Mouse (Mus musculus) forebrain, embryonic 14.5 days (tissue): ENCODE data around the gene Pank4. TPM values are rescaled to one million over a fixed set of nuclear protein-coding genes. Genes with fewer than 3 reads are reported as not detected.

Experiments used
- ATAC-seq: fragments of 200-750 bp; cut with Nextera tagmentation; 2 replicates; pipeline ENCODE4 v1.8.0; 2017; ENCODE audit warnings: mild to moderate bottlenecking, moderate library complexity
- DNase-seq: peaks from one replicate; pipeline ENCODE4 v3.0.0-alpha.2; 2015; ENCODE audit warnings: low spot score
- H3K27ac ChIP-seq: fragments of 300-500 bp; sonication (generic); 2 replicates; pipeline ENCODE4 v1.5.1; 2014; ENCODE audit warnings: low read depth, mild to moderate bottlenecking, control low read depth, low read length, moderate library complexity
- H3K27me3 ChIP-seq: fragments of 300-500 bp; sonication (generic); replicated peaks from 2 replicates; pipeline ENCODE4 v1.6.1; 2014; ENCODE audit warnings: low read length, control low read depth, mixed read lengths; ENCODE audit not compliant: control insufficient read depth, insufficient read depth
- H3K36me3 ChIP-seq: fragments of 300-500 bp; sonication (generic); 2 replicates; pipeline ENCODE4 v1.6.1; 2014; ENCODE audit warnings: low read length, control low read depth; ENCODE audit not compliant: control insufficient read depth, insufficient read depth
- H3K4me1 ChIP-seq: fragments of 300-500 bp; sonication (generic); 2 replicates; pipeline ENCODE4 v1.6.1; 2014; ENCODE audit warnings: antibody characterized with exemption, low read length, control low read depth; ENCODE audit not compliant: control insufficient read depth, insufficient read depth
- H3K4me2 ChIP-seq: fragments of 300-500 bp; sonication (generic); 2 replicates; pipeline ENCODE4 v1.6.1; 2014; ENCODE audit warnings: mild to moderate bottlenecking, control low read depth, low read length
- H3K4me3 ChIP-seq: fragments of 300-500 bp; sonication (generic); 2 replicates; pipeline ENCODE4 v1.5.1; 2014; ENCODE audit warnings: low read depth, low read length, control low read depth
- H3K9ac ChIP-seq: fragments of 300-500 bp; sonication (generic); 2 replicates; pipeline ENCODE4 v1.6.1; 2014; ENCODE audit warnings: mild to moderate bottlenecking, low read length, control low read depth, moderate library complexity
- H3K9me3 ChIP-seq: fragments of 300-500 bp; sonication (generic); replicated peaks from 2 replicates; pipeline ENCODE4 v1.6.1; 2016; ENCODE audit warnings: low read length, control low read depth, mixed read lengths; ENCODE audit not compliant: control insufficient read depth
- WGBS: fragments of 180-500 bp; shearing (Covaris S2); extraction: QIAGEN DNeasy Blood & Tissue Kit; methylation state at CpG from one replicate; pipeline ENCODE4 v1.1.7; 2014; 5-methylcytosine and 5-hydroxymethylcytosine counted together
- polyA plus RNA-seq: library from polyadenylated mRNA; unstranded; fragments of >200 nt; fragmentation: Nextera tagmentation; extraction: Ambion mirVana; gene quantifications from 2 replicates; pipeline ENCODE4 v1.2.1, GENCODE M21; 2014

Pank4 gene
- 34.6 and 38.9 TPM in 2 replicates for polyA plus RNA-seq

- ATAC-seq = peak; percentile 87
- H3K4me2 ChIP-seq = peak within 1 kb of the TSS; percentile 81
- peak within 1 kb of the TSS; percentile 94 for H3K27ac ChIP-seq
- under 1% methylated on average over 65 of the region's 66 CpGs for WGBS
- peak within 1 kb of the TSS; percentile 95 for H3K9ac ChIP-seq
- H3K4me3 ChIP-seq = peak within 1 kb of the TSS; percentile 76
- H3K27me3 ChIP-seq = no peaks in the 10 kb centered on the region
- H3K9me3 ChIP-seq = no peaks in the 10 kb centered on the region
- H3K36me3 ChIP-seq = peaks cover 5% of the 10 kb centered on the region; the same call in 1 of the 2 replicates
- H3K4me1 ChIP-seq = peaks cover 38% of the 10 kb centered on the region
- DNase-seq = peak; percentile 97
Measured at GRCm38 (mm10) chr4:154963901-154964580, at the start of gene Pank4. Gene Pank4, plus strand, starts transcription at chr4:154964123.

- Histone ChIP-seq H3K4me3 (no peak overlapping the region), H3K4me2 (no peak overlapping the region), H3K27me3 (no peaks in the 10 kb centered on the region), H3K4me1 (no peaks in the 10 kb centered on the region), H3K9ac (no peak overlapping the region), H3K27ac (no peak overlapping the region), H3K36me3 (no peaks in the 10 kb centered on the region), H3K9me3 (no peaks in the 10 kb centered on the region)
- WGBS = 89% methylated on average over 4 of the region's 4 CpGs
- no peak for ATAC-seq
- DNase-seq = no peak
Measured at GRCm38 (mm10) chr4:154914252-154914651, 49.7 kb upstream of the Pank4 start.

- H3K4me2 ChIP-seq = no peak overlapping the region
- H3K27me3 ChIP-seq = no peaks in the 10 kb centered on the region
- no peak overlapping the region for H3K27ac ChIP-seq
- DNase-seq (no peak), ATAC-seq (no peak)
- H3K36me3 ChIP-seq = no peaks in the 10 kb centered on the region
- no peak overlapping the region for H3K4me3 ChIP-seq
- no peaks in the 10 kb centered on the region for H3K4me1 ChIP-seq
- H3K9ac ChIP-seq = no peak overlapping the region
- 86% methylated on average over 3 of the region's 3 CpGs for WGBS
- H3K9me3 ChIP-seq = no peaks in the 10 kb centered on the region
Measured at GRCm38 (mm10) chr4:154914707-154915106, 49.2 kb upstream of the Pank4 start.

GRCm38 (mm10) chr4:154915286-154915685 lies 48.6 kb upstream of the Pank4 start:
- Histone ChIP-seq H3K9me3 (no peaks in the 10 kb centered on the region), H3K9ac (no peak overlapping the region), H3K4me3 (no peak overlapping the region), H3K4me1 (no peaks in the 10 kb centered on the region), H3K27ac (no peak overlapping the region), H3K27me3 (no peaks in the 10 kb centered on the region), H3K36me3 (no peaks in the 10 kb centered on the region), H3K4me2 (no peak overlapping the region)
- 89% methylated on average over 10 of the region's 10 CpGs for WGBS
- DNase-seq (no peak), ATAC-seq (no peak)

DNA sequence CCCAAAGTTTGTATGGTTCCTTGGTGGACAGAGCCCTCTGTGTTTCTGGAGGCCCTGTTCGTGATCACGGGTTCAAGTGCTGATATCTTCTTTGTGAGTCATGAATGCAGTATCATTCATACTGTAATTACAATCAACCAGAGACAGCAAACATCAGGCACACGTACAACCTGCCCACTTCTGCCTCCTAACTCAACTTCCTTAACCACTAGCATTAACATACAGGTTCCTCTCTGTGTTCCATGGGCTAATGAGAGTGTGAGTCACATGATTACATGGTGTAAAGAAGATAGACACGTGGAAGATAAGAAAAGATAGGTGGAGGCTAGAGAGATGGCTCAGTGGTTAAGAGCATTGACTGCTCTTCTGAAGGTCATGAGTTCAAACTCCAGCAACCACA lies 47.3 kb upstream of the Pank4 start:
- H3K4me1 ChIP-seq = no peaks in the 10 kb centered on the region
- no peak overlapping the region for H3K4me3 ChIP-seq
- H3K27me3 ChIP-seq = no peaks in the 10 kb centered on the region
- DNase-seq (no peak), ATAC-seq (no peak)
- no peak overlapping the region for H3K9ac ChIP-seq
- H3K4me2 ChIP-seq = no peak overlapping the region
- no peaks in the 10 kb centered on the region for H3K9me3 ChIP-seq
- 83% methylated on average over 4 of the region's 4 CpGs for WGBS
- H3K27ac ChIP-seq = no peak overlapping the region
- H3K36me3 ChIP-seq = no peaks in the 10 kb centered on the region

- no peak overlapping the region for H3K4me2 ChIP-seq
- 80% methylated on average over 4 of the region's 4 CpGs for WGBS
- ATAC-seq = no peak
Measured at GRCm38 (mm10) chr4:154922291-154922690, 41.6 kb upstream of the Pank4 start.

DNA sequence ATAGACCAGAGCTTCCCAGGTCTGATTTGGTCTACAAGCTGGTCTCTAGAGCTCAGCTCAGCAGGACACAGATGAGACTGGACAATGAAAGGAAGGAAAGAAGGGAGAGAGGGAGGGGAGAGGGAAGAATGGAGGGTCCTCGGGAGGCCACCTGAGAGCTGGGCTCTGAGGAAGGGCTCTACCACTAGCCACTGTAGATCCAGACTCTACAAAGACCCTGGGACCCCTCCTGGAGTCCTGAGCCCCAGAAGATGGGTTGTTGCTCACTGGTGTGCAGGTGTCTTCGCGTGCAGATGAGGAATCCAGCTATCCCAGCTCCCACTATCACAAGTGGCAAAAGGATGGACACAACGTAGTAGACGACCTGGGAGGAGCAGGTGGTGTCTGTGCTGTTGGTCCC lies 41.0 kb upstream of the Pank4 start:
- H3K27me3 ChIP-seq = no peaks in the 10 kb centered on the region
- no peaks in the 10 kb centered on the region for H3K4me1 ChIP-seq
- H3K9ac ChIP-seq = no peak overlapping the region
- H3K9me3 ChIP-seq = no peaks in the 10 kb centered on the region
- ATAC-seq (no peak), DNase-seq (no peak)
- 77% methylated on average over 5 of the region's 5 CpGs for WGBS
- H3K4me2 ChIP-seq = no peak overlapping the region
- no peaks in the 10 kb centered on the region for H3K36me3 ChIP-seq
- H3K4me3 ChIP-seq = no peak overlapping the region
- H3K27ac ChIP-seq = no peak overlapping the region

More at GRCm38 (mm10) chr4:154922291-154922690, 41.6 kb upstream of the Pank4 start:
- no peak for DNase-seq
- no peaks in the 10 kb centered on the region for H3K9me3 ChIP-seq
- H3K27me3 ChIP-seq = no peaks in the 10 kb centered on the region
- no peak overlapping the region for H3K4me3 ChIP-seq
- no peaks in the 10 kb centered on the region for H3K4me1 ChIP-seq
- H3K9ac ChIP-seq = no peak overlapping the region
- no peaks in the 10 kb centered on the region for H3K36me3 ChIP-seq
- H3K27ac ChIP-seq = no peak overlapping the region

GRCm38 (mm10) chr4:154925413-154925812 lies 38.5 kb upstream of the Pank4 start:
- no peak overlapping the region for H3K4me3 ChIP-seq
- 39% methylated on average over 4 of the region's 4 CpGs for WGBS
- H3K9ac ChIP-seq = no peak overlapping the region
- H3K4me1 ChIP-seq = no peaks in the 10 kb centered on the region
- H3K27me3 ChIP-seq = no peaks in the 10 kb centered on the region
- no peak overlapping the region for H3K4me2 ChIP-seq
- DNase-seq (no peak), ATAC-seq (no peak)
- H3K27ac ChIP-seq = no peak overlapping the region
- no peaks in the 10 kb centered on the region for H3K9me3 ChIP-seq
- H3K36me3 ChIP-seq = no peaks in the 10 kb centered on the region

GRCm38 (mm10) chr4:154926969-154927898 lies 36.7 kb upstream of the Pank4 start:
- Histone ChIP-seq H3K4me3 (no peak overlapping the region), H3K4me2 (no peak overlapping the region), H3K36me3 (no peaks in the 10 kb centered on the region), H3K9ac (no peak overlapping the region), H3K4me1 (no peaks in the 10 kb centered on the region), H3K27me3 (no peaks in the 10 kb centered on the region), H3K27ac (no peak overlapping the region), H3K9me3 (no peaks in the 10 kb centered on the region)
- no peak for ATAC-seq
- DNase-seq = no peak
- WGBS = 70% methylated on average over 9 of the region's 9 CpGs
